Mouse (Mus musculus) small intestine, adult 2 months (tissue): Measurements from ENCODE around the gene Fam102a. TPM values are rescaled to one million over a fixed set of nuclear protein-coding genes. Genes with fewer than 3 reads are reported as not detected.
A peak's percentile ranks its signal among the peaks of the same experiment; 100 is the strongest.

Experiments
- H3K27ac ChIP-seq: fragments of 200-500 bp; 2 replicates; pipeline ENCODE4 v1.5.1; 2012; ENCODE audit warnings: low read depth, low read length, control low read depth, inconsistent platforms; ENCODE audit not compliant: insufficient read depth
- H3K27me3 ChIP-seq: fragments of 200-500 bp; 2 replicates; pipeline ENCODE4 v1.6.1; 2012; ENCODE audit warnings: mild to moderate bottlenecking, moderate library complexity, low read length, inconsistent platforms; ENCODE audit not compliant: control insufficient read depth, insufficient read depth
- H3K36me3 ChIP-seq: fragments of 200-500 bp; 2 replicates; pipeline ENCODE4 v1.6.1; 2012; ENCODE audit warnings: mild to moderate bottlenecking, low read length, control low read depth, inconsistent platforms; ENCODE audit not compliant: control insufficient read depth, insufficient read depth
- H3K4me1 ChIP-seq: fragments of 200-500 bp; 2 replicates; pipeline ENCODE4 v1.6.1; 2012; ENCODE audit warnings: low read length, inconsistent platforms, mixed read lengths; ENCODE audit not compliant: control insufficient read depth, insufficient read depth, insufficient read length
- H3K4me3 ChIP-seq: fragments of 200-500 bp; 2 replicates; pipeline ENCODE4 v1.5.1; 2012; ENCODE audit warnings: low read depth, mild to moderate bottlenecking, control low read depth, inconsistent platforms, low read length, moderate library complexity
- CTCF ChIP-seq: fragments of 200-500 bp; IDR thresholded peaks from 2 replicates; pipeline ENCODE4 v1.5.1; 2012; ENCODE audit warnings: low read depth, mild to moderate bottlenecking, control low read depth, inconsistent platforms, low read length, moderate library complexity, mixed read lengths; ENCODE audit not compliant: insufficient replicate concordance, insufficient read length; ENCODE audit errors: extremely low read depth
- POLR2A ChIP-seq: fragments of 200-500 bp; IDR thresholded peaks from 2 replicates; pipeline ENCODE4 v1.6.1; 2012; ENCODE audit warnings: low read depth, mild to moderate bottlenecking, control low read depth, inconsistent platforms, low read length, moderate library complexity
- WGBS: fragments of 180-500 bp; shearing (Covaris S2); methylation state at CpG from one replicate; pipeline ENCODE4 v1.1.7; 2018; 5-methylcytosine and 5-hydroxymethylcytosine counted together
- polyA plus RNA-seq: library from polyadenylated mRNA; depleted of rRNA; stranded (reverse); fragments of >200 nt; gene quantifications from 2 replicates; pipeline ENCODE4 v1.2.3, GENCODE M21; 2012

The Fam102a gene
- polyA plus RNA-seq, 1 experiment, result 96.2 TPM

- Histone ChIP-seq H3K36me3 (peaks cover 10% of the 10 kb centered on the region; the same call in 1 of the 2 replicates), H3K27me3 (no peaks in the 10 kb centered on the region), H3K4me1 (peaks cover 47% of the 10 kb centered on the region), H3K4me3 (no peak overlapping the region), H3K27ac (peak overlapping the region; percentile 49)
- 43% methylated on average over 5 of the region's 5 CpGs for WGBS
- TF ChIP-seq CTCF (no peak), POLR2A (no peak)
These were observed 12.2 kb downstream of the Fam102a start for GRCm38 (mm10) chr2:32547380-32547779.

GRCm38 (mm10) chr2:32547964-32548739 is 13.0 kb downstream of the Fam102a start:
- H3K4me3 ChIP-seq, result no peak overlapping the region
- H3K4me1 ChIP-seq, result peaks cover 41% of the 10 kb centered on the region
- peaks cover 10% of the 10 kb centered on the region; the same call in 1 of the 2 replicates for H3K36me3 ChIP-seq
- H3K27me3 ChIP-seq, result no peaks in the 10 kb centered on the region
- 74% methylated on average over 7 of the region's 7 CpGs for WGBS
- TF ChIP-seq POLR2A (no peak), CTCF (no peak)
- H3K27ac ChIP-seq, result peak overlapping the region; percentile 49

- Histone ChIP-seq H3K36me3 (peaks cover 8% of the 10 kb centered on the region; the same call in 1 of the 2 replicates), H3K4me1 (peaks cover 41% of the 10 kb centered on the region), H3K27ac (no peak overlapping the region), H3K27me3 (no peaks in the 10 kb centered on the region), H3K4me3 (no peak overlapping the region)
- WGBS, result 62% methylated on average over 9 of the region's 9 CpGs
- TF ChIP-seq POLR2A (no peak), CTCF (no peak)
These were observed 14.0 kb downstream of the Fam102a start for GRCm38 (mm10) chr2:32549171-32549570.

DNA sequence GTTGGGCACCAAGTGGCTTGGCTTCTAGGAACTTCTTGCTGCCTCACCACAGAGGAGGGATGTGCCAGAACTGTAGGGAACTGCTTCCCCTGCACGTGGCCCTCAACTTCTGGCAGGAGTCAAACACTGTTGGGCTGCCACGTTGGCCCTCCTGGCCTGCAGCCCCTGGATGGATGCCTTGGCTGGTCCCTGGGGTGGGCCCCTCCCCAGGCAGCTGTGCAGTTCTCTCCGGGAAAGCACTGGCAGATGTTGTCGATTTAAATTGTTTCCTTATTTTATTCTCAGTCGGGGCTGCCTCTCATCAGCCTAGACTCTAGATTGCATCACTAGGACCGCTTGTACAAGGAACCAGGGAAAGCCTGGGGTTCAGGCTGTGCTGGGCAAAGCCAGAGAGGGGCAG is 14.6 kb downstream of the Fam102a start:
- H3K4me1 ChIP-seq, result peaks cover 45% of the 10 kb centered on the region
- no peak overlapping the region for H3K4me3 ChIP-seq
- no peaks in the 10 kb centered on the region for H3K27me3 ChIP-seq
- 15% methylated on average over 6 of the region's 6 CpGs for WGBS
- H3K27ac ChIP-seq, result no peak overlapping the region
- peaks cover 7% of the 10 kb centered on the region for H3K36me3 ChIP-seq
- no peak for TF ChIP-seq CTCF
- TF ChIP-seq POLR2A, result no peak

DNA sequence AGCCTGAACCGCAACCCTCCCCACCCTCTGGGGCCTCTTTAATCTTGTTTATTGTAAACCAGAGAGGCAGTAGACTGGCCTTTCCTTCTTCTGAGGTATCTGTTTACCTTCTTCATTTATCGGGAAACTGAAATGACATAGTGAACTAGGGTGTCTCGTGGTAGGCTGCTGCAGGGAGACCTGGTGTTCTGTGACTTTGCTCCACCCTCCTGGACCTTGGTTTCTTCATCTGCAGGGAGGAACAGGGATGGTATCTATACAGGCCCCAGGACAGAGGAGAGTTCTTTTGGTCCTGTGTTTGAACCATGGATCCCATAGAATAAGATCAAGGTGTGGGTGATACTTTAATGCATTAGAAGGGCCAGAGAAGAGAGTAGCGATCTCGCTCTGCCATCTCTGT is 16.1 kb downstream of the Fam102a start:
- peaks cover 43% of the 10 kb centered on the region for H3K4me1 ChIP-seq
- H3K27ac ChIP-seq, result no peak overlapping the region
- WGBS, result 46% methylated on average over 5 of the region's 5 CpGs

DNA sequence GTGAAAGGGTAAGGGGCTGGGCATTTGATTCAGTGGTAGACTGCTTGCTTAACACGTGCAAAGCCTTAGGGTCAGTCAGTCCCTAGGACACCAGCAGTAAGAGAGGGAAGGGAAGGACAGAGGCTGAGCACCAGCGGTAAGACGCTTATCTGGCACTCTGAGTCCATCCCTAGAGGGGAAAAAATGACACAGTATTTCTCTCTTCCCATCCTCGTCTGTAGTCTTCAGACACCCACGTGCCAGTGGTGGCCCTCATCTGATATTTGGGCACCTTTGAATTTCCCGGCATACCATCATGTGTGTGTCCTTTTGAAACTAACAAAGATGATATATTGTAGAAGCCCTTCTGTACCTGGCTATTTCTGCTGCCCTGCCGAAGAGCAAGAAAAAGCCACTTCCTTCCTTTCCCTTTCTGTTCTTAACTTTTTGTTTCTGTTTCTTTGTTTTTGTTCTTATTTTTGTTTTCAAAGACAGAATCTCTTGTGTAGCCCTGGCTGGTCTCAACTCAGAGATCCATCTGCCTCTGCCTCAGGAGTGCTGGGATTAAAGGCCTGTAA is 18.5 kb downstream of the Fam102a start:
- H3K4me1 ChIP-seq, result peaks cover 29% of the 10 kb centered on the region
- WGBS, result 63% methylated on average over 7 of the region's 7 CpGs
- peak overlapping the region; percentile 23; the same call in 1 of the 2 replicates for H3K4me3 ChIP-seq
- TF ChIP-seq POLR2A, result no peak
- no peak for TF ChIP-seq CTCF
- peak overlapping the region; percentile 52 for H3K27ac ChIP-seq
- no peaks in the 10 kb centered on the region for H3K27me3 ChIP-seq
- peaks cover 20% of the 10 kb centered on the region for H3K36me3 ChIP-seq

More for the DNA sequence above, 16.1 kb downstream of the Fam102a start:
- Histone ChIP-seq H3K4me3 (no peak overlapping the region), H3K36me3 (peaks cover 7% of the 10 kb centered on the region), H3K27me3 (no peaks in the 10 kb centered on the region)
- no peak for TF ChIP-seq CTCF
- TF ChIP-seq POLR2A, result no peak

- 33% methylated on average over 4 of the region's 4 CpGs for WGBS
- no peak for TF ChIP-seq POLR2A
- no peak for TF ChIP-seq CTCF
- Histone ChIP-seq H3K4me1 (peaks cover 22% of the 10 kb centered on the region), H3K4me3 (no peak overlapping the region), H3K27ac (no peak overlapping the region), H3K27me3 (no peaks in the 10 kb centered on the region), H3K36me3 (peaks cover 36% of the 10 kb centered on the region)
These were observed 20.4 kb downstream of the Fam102a start for GRCm38 (mm10) chr2:32555484-32555883.
